Mouse (Mus musculus): ENCODE data around the gene Ipo13.

DNA sequence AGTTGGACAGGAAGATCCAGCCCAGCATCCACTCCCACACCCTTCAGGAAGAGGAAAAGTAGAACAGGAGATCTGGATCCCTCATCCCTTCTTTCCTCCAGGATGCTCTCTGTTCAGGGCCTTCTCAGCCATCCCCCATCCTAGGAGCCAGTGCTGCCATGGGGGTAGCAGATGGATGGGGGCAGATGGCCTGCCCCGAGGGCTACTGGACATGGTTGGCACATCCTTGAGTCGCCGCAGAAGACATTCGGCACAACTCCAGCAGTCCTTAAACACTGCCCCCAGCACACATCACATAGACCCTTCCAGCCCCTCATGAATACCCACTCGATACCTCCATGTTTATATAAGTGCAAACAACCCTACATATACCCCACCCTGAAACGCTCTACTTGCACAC, 18.8 kb downstream of the Ipo13 start:
- TF ChIP-seq CTCF (IDR thresholded peaks at IDR 0.05; ENCODE audit: borderline replicate concordance, insufficient read depth, low read depth, low read length) (no peak), POLR2A (IDR thresholded peaks at IDR 0.05; ENCODE audit: borderline replicate concordance, insufficient read depth, low read length) (no peak)

All from cerebellum, adult 2 months (tissue).